Mouse (Mus musculus) left cerebral cortex, adult 2 months (tissue): ENCODE data around the gene Amdhd2. TPM values are rescaled to one million over a fixed set of nuclear protein-coding genes. Genes with fewer than 3 reads are reported as not detected.
A peak's percentile ranks its signal among the peaks of the same experiment; 100 is the strongest.

Source experiments
- DNase-seq, 2 experiments: peaks; one replicate each; pipeline ENCODE4 v3.0.0; 2021 to 2022; ENCODE audit warnings: low spot score in 2 of 2, mixed read lengths in 1 of 2; ENCODE audit errors: extremely low spot score in 1 of 2
- H3K27ac ChIP-seq: fragments of 200-600 bp; 2 replicates; pipeline ENCODE4 v1.8.1; 2022
- H3K4me3 ChIP-seq: fragments of 200-600 bp; 2 replicates; pipeline ENCODE4 v1.8.1; 2022
- CTCF ChIP-seq: fragments of 200-600 bp; IDR thresholded peaks from 2 replicates; pipeline ENCODE4 v1.8.1; 2022; ENCODE audit warnings: antibody characterized with exemption, mild to moderate bottlenecking, moderate library complexity
- intact Hi-C: fragments of 180-260 bp; cut with DNase I; formaldehyde crosslinking; loops from one replicate; pipeline ENCODE4 v1.15.1; 2025
- total RNA-seq, 2 experiments: library from RNA; stranded (reverse); gene quantifications; 2 replicates each; pipeline ENCODE4 v1.2.3; 2021

Amdhd2 gene
- total RNA-seq, 2 experiments from 2014 or later, result 29.2 to 32.0 TPM

DNA sequence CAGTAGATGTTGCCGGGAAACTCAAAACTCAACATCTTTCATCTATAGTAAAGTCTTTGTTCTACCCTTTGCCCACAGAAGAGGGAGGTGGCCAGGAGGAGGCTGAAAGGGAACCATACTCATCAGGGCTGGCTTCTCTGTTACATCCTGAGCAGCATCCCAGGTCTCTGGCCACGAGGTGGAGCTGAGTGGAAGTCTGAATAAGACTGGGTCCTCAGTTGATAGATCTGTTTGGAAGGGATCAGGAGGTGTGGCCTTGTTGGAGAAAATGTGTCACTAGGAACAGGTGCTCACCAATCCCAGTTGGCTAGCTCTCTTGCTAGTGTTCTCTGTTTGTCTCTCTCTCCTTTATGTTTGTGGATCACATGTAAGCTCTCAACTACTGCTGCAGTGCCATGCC, 31.8 kb upstream of the Amdhd2 start:
- intact Hi-C loops, result no loop called here
- no peak for TF ChIP-seq CTCF
- Histone ChIP-seq H3K4me3 (no peak overlapping the region), H3K27ac (no peak overlapping the region)
- DNase-seq, result no peak

DNA sequence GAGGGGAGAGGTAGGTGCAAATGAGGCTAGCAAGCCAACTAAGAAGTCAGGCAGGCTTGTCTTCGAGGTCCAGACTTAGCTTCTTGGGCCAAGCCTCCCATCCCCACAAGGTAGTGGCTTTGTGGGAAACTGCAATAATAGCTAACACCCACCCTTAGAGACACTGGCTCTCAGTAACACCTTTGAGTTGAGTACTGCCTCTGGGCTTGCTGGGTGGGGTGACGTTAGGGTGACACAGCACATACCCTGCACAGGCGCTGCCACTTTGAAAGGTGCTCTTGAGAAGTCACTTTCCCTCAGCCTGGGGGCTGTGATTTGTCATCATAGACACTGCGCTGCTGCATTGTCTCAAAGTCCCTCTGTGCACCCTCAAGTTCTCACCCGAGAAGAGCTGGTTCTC, 30.2 kb upstream of the Amdhd2 start:
- no peak overlapping the region for H3K27ac ChIP-seq

GRCm38 (mm10) chr17:24193268-24193667, 29.7 kb upstream of the Amdhd2 start:
- no peak overlapping the region for H3K4me3 ChIP-seq
- intact Hi-C loops, result no loop called here
- no peak for DNase-seq
- no peak overlapping the region for H3K27ac ChIP-seq
- TF ChIP-seq CTCF, result no peak

More for the DNA sequence above, 30.2 kb upstream of the Amdhd2 start:
- no peak overlapping the region for H3K4me3 ChIP-seq
- TF ChIP-seq CTCF, result no peak
- DNase-seq, result no peak
- intact Hi-C loops, result no loop called here

- intact Hi-C loops, result no loop called here
- Histone ChIP-seq H3K27ac (no peak overlapping the region), H3K4me3 (no peak overlapping the region)
- no peak for DNase-seq
- TF ChIP-seq CTCF, result no peak
Measured at GRCm38 (mm10) chr17:24192848-24193247, 29.3 kb upstream of the Amdhd2 start.

DNA sequence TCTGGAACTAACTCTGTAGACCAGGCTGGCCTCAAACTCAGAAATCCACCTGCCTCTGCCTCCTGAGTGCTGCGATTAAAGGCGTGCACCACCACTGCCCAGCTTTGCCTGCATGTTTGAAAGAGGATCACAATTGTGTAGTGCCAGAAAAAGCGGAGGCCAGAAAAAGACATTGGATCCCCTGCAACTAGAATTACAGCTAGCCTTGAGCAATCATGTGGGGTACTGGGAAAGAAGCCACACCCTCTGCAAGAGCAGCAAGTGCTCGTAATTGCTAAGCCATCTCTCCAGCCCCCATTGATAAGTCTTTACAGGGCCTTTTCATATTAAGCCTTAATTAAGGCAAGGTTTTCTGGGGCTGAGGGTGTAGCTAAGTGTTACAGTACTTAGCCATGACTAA, 27.9 kb upstream of the Amdhd2 start:
- intact Hi-C loops, result no loop called here
- no peak for TF ChIP-seq CTCF
- no peak overlapping the region; the same call in 1 of the 2 replicates for H3K27ac ChIP-seq
- H3K4me3 ChIP-seq, result no peak overlapping the region
- DNase-seq, result no peak

- Histone ChIP-seq H3K27ac (no peak overlapping the region), H3K4me3 (no peak overlapping the region)
- no peak for TF ChIP-seq CTCF
- DNase-seq, result no peak
- intact Hi-C loops, result no loop called here
Measured at GRCm38 (mm10) chr17:24190934-24191333, 27.4 kb upstream of the Amdhd2 start.

DNA sequence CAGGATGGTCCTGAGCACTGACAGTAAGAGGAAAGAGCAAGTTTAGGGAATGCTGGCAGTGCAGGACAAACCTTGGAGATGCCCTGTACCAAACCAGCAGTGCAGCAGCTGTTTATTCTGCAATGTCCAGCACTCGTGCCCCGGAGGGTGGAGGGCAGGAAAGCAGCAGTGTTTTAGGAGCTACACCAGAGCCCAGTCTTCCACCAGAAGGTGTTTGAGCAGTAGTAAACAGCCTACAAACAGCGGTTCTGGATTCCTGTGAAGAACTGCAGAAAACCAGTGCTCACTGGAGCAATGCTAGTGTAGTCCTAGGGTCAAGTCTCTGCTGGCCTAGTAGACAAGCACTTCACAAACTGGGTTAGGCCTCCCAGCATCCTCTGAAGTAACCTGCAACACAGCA, 10.7 kb upstream of the Amdhd2 start:
- intact Hi-C loops, result loop anchor here (5.0 kb wide), 3 partner anchors 178 to 238 kb away; partner anchors contain the start of genes Abca17, Abca3 and Rnps1
- no peak for TF ChIP-seq CTCF
- no peak overlapping the region for H3K27ac ChIP-seq
- DNase-seq, result no peak
- H3K4me3 ChIP-seq, result no peak overlapping the region

- intact Hi-C loops, result loop anchor here (2.0 to 5.0 kb wide), 4 partner anchors 133 to 239 kb away; partner anchors contain the start of genes Abca17, Abca3 and Rnps1
- DNase-seq, result peak; percentile 54 to 64
- peak; percentile 94 for TF ChIP-seq CTCF
- Histone ChIP-seq H3K4me3 (no peak overlapping the region), H3K27ac (no peak overlapping the region)
Measured at GRCm38 (mm10) chr17:24173423-24173822, 9.9 kb upstream of the Amdhd2 start.

GRCm38 (mm10) chr17:24171738-24172137, 8.2 kb upstream of the Amdhd2 start:
- no peak overlapping the region for H3K27ac ChIP-seq
- intact Hi-C loops, result loop anchor here (2.0 to 5.0 kb wide), 4 partner anchors 135 to 241 kb away; partner anchors contain the start of genes Abca17, Abca3 and Rnps1
- no peak overlapping the region for H3K4me3 ChIP-seq
- no peak for DNase-seq
- TF ChIP-seq CTCF, result no peak

DNA sequence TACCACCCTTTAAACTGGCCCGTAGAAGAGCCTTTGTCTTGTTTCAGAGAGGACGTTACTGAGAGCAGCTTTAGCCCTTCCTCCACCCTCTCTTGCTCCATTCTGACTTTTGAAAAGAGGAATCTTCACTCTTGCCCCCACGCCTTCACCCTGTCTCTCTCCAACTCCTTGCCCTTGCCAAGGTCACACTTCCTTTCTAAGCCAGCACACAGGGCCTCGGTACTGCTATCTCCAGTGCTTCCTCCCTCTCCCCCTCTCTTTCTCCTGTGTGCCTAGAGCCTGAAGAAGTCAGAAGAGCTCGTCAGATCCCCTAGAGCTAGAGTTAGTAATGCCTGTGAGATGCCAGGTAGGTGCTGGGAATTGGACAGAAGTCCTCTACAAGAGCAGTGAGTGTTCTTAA, 7.2 kb upstream of the Amdhd2 start:
- Histone ChIP-seq H3K4me3 (no peak overlapping the region), H3K27ac (peak overlapping the region; percentile 100)
- no peak for DNase-seq
- no peak for TF ChIP-seq CTCF
- intact Hi-C loops, result loop anchor here (5.0 kb wide), 3 partner anchors 182 to 242 kb away; partner anchors contain the start of genes Abca17, Abca3 and Rnps1

DNA sequence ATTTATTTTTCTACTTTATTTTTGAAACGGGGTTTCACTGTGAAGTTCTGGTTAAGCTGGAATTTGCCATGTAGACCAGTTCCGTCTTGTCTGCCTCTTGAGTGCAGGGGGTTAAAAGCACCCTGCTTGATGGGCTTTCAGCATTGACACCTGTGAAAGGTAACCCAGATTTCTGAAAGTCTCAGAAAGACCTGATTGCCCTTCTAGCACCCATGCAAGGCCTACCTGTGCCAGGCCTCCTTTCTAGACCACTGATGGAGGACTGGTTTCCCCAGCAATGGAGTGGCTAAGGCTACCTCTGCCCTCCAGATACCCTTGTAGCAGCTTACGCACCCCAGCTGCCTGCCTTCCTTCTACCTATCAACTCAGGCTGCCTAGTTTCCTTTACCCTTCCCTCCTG, 6.6 kb upstream of the Amdhd2 start:
- intact Hi-C loops, result loop anchor here (5.0 kb wide), 3 partner anchors 182 to 242 kb away; partner anchors contain the start of genes Abca17, Abca3 and Rnps1
- DNase-seq, result no peak
- H3K27ac ChIP-seq, result peak overlapping the region; percentile 100
- H3K4me3 ChIP-seq, result peak overlapping the region; percentile 98
- TF ChIP-seq CTCF, result no peak

DNA sequence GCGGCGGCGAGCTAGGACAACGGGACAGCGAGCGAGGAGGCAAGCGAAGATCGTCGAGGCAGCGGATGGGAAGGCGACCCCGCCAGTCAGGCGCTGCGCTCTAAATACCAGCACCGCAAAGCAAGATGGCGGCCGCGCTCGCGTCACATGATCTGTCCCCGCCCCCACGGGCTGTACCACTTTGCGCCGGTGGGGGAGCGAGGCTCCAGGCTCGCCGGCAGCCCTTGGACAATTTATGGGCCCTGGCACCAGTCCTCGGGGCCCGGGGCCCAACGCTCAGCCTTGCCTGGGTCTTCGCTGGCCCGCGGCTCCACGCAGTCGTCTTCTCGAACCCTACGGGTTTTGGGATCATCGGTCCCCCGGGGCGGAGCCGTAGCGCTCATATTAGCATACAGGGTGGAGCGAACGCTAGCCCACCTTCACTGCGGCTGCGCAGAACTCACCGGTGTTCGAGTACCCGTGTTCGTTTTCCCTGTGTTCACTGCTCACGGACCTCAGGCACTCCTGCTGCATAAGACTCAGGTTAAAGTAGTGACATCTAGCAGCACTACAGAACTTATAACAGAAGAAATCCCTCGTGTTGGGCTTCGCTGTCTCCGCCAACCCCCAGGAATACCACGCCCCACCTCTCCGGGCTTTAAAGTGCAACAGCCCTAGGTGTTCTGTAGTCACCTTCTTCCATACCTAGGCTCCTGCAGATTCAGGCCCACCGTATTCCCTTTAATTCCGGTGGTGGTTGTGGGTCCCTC, 5.9 kb upstream of the Amdhd2 start, which contains the start of gene Atp6v0c:
TSS of gene Atp6v0c (minus strand) at position 386 of the 749 bp plus-strand sequence.
- DNase-seq, result peak; percentile 91 to 92
- Histone ChIP-seq H3K27ac (peak within 1 kb of the TSS; percentile 100), H3K4me3 (peak within 1 kb of the TSS; percentile 98)
- intact Hi-C loops, result loop anchor here (2.0 to 5.0 kb wide), 4 partner anchors 35 to 243 kb away; partner anchors contain the start of genes Abca17, Abca3, Rnps1 and Tbc1d24
- peak; percentile 45 for TF ChIP-seq CTCF
